Mouse (Mus musculus) MEL (cell line): ENCODE data around the gene Appbp2. TPM values are rescaled to one million over a fixed set of nuclear protein-coding genes. Genes with fewer than 3 reads are reported as not detected.
"Not testable (repeated sequence)": the region's sequence is repeated elsewhere in the genome, so short reads cannot be mapped to it uniquely, and the experiment has no call there.

Experiments
- DNase-seq: peaks from one replicate; pipeline ENCODE4 v3.0.0; 2011; ENCODE audit warnings: low read depth, low spot score
- H3K27ac ChIP-seq: 2 replicates; pipeline ENCODE4 v1.5.1; 2012; ENCODE audit warnings: low read depth, mild to moderate bottlenecking, control low read depth, low read length, moderate library complexity; ENCODE audit not compliant: control insufficient read depth
- H3K27me3 ChIP-seq, 2 experiments: fragments of 150-350 bp in 1 of 2; sonication (generic) in 1 of 2; 2 replicates each; pipeline ENCODE4 v1.6.1; 2012; ENCODE audit warnings: low read length in 2 of 2, mild to moderate bottlenecking in 2 of 2, improper control_type of control experiment in 1 of 2, moderate library complexity in 1 of 2; ENCODE audit not compliant: insufficient read depth in 2 of 2, control insufficient read depth in 1 of 2
- H3K36me3 ChIP-seq, 2 experiments: 2 replicates each; pipeline ENCODE4 v1.6.1; 2012 to 2014; ENCODE audit warnings: low read length in 2 of 2, improper control_type of control experiment in 1 of 2, inconsistent platforms in 1 of 2, mild to moderate bottlenecking in 1 of 2; ENCODE audit not compliant: insufficient read depth in 2 of 2, control insufficient read depth in 1 of 2
- H3K4me1 ChIP-seq, 2 experiments: fragments of 150-350 bp in 1 of 2; sonication (generic) in 1 of 2; 2 replicates each; pipeline ENCODE4 v1.6.1; 2012; ENCODE audit warnings: low read length in 2 of 2, improper control_type of control experiment in 1 of 2, mild to moderate bottlenecking in 1 of 2; ENCODE audit not compliant: insufficient read depth in 2 of 2, control insufficient read depth in 1 of 2
- H3K4me3 ChIP-seq, 2 experiments: fragments of 150-350 bp in 1 of 2; sonication (generic) in 1 of 2; 2 replicates each; pipeline ENCODE4 v1.5.1; 2012; ENCODE audit warnings: low read depth in 2 of 2, low read length in 2 of 2, mild to moderate bottlenecking in 2 of 2, moderate library complexity in 2 of 2, control low read depth in 1 of 2, improper control_type of control experiment in 1 of 2; ENCODE audit not compliant: control insufficient read depth in 1 of 2, insufficient read depth in 1 of 2
- H3K79me2 ChIP-seq: 2 replicates; pipeline ENCODE4 v1.6.1; 2012; ENCODE audit warnings: mild to moderate bottlenecking, low read length, moderate library complexity; ENCODE audit not compliant: control insufficient read depth, poor library complexity, insufficient read depth
- H3K9ac ChIP-seq: 2 replicates; pipeline ENCODE4 v1.6.1; 2012; ENCODE audit warnings: low read depth, mild to moderate bottlenecking, control low read depth, low read length, moderate library complexity; ENCODE audit not compliant: control insufficient read depth, poor library complexity, severe bottlenecking
- H3K9me3 ChIP-seq: fragments of 150-350 bp; sonication (generic); replicated peaks from 2 replicates; pipeline ENCODE4 v1.6.1; 2012; ENCODE audit warnings: mild to moderate bottlenecking, low read length, improper control_type of control experiment, moderate library complexity; ENCODE audit not compliant: insufficient read depth
- CHD1 ChIP-seq: IDR thresholded peaks from 2 replicates; pipeline ENCODE4 v1.6.1; 2012; ENCODE audit warnings: low read depth, mild to moderate bottlenecking, inconsistent platforms, low read length, improper control_type of control experiment
- CHD2 ChIP-seq: IDR thresholded peaks from 2 replicates; pipeline ENCODE4 v1.6.1; 2011; ENCODE audit warnings: low read length, improper control_type of control experiment
- CTCF ChIP-seq, 3 experiments: IDR thresholded peaks in 2 of 3; conservative IDR thresholded peaks in 1 of 3; 2 replicates each; pipeline ENCODE4 v1.5.1; 2011 to 2012; ENCODE audit warnings: low read length in 3 of 3, low read depth in 2 of 3, mild to moderate bottlenecking in 2 of 3, improper control_type of control experiment in 1 of 3, inconsistent platforms in 1 of 3, mixed read lengths in 1 of 3, moderate library complexity in 1 of 3; ENCODE audit not compliant: control insufficient read depth in 1 of 3, insufficient read depth in 1 of 3, poor library complexity in 1 of 3, severe bottlenecking in 1 of 3
- E2F4 ChIP-seq: IDR thresholded peaks from 2 replicates; pipeline ENCODE4 v1.6.1; 2011; ENCODE audit warnings: low read depth, low read length, improper control_type of control experiment, borderline replicate concordance
- ETS1 ChIP-seq: IDR thresholded peaks from 2 replicates; pipeline ENCODE4 v1.6.1; 2012; ENCODE audit warnings: low read depth, mild to moderate bottlenecking, inconsistent platforms, low read length, improper control_type of control experiment, moderate library complexity
- GABPA ChIP-seq: IDR thresholded peaks from 2 replicates; pipeline ENCODE4 v1.6.1; 2012; ENCODE audit warnings: low read depth, mild to moderate bottlenecking, inconsistent platforms, low read length, improper control_type of control experiment, moderate library complexity
- GATA1 ChIP-seq: IDR thresholded peaks from 2 replicates; pipeline ENCODE4 v1.6.1; 2011; ENCODE audit warnings: low read depth, low read length, improper control_type of control experiment
- HCFC1 ChIP-seq: IDR thresholded peaks from 2 replicates; pipeline ENCODE4 v1.6.1; 2012; ENCODE audit warnings: low read depth, mild to moderate bottlenecking, inconsistent platforms, low read length, improper control_type of control experiment, moderate library complexity
- KAT2A ChIP-seq: conservative IDR thresholded peaks from 2 replicates; pipeline ENCODE4 v1.6.1; 2012; ENCODE audit warnings: low read depth, low read length, improper control_type of control experiment, inconsistent platforms
- MAX ChIP-seq: IDR thresholded peaks from 2 replicates; pipeline ENCODE4 v1.6.1; 2011; ENCODE audit warnings: low read length, improper control_type of control experiment
- NELFE ChIP-seq: IDR thresholded peaks from 2 replicates; pipeline ENCODE4 v1.6.1; 2011; ENCODE audit warnings: low read depth, low read length, improper control_type of control experiment
- NRF1 ChIP-seq: IDR thresholded peaks from 2 replicates; pipeline ENCODE4 v1.6.1; 2014; ENCODE audit warnings: low read depth, mild to moderate bottlenecking, inconsistent platforms, low read length, improper control_type of control experiment, moderate library complexity; ENCODE audit not compliant: poor library complexity, insufficient read depth, severe bottlenecking
- POLR2A ChIP-seq, 2 experiments: IDR thresholded peaks; 2 replicates each; pipeline ENCODE4 v1.6.1; 2011 to 2012; ENCODE audit warnings: low read length in 2 of 2, mild to moderate bottlenecking in 2 of 2, control low read depth in 1 of 2, improper control_type of control experiment in 1 of 2, low read depth in 1 of 2, moderate library complexity in 1 of 2; ENCODE audit not compliant: control insufficient read depth in 1 of 2, insufficient read depth in 1 of 2, poor library complexity in 1 of 2
- POLR2AphosphoS2 ChIP-seq: IDR thresholded peaks from 2 replicates; pipeline ENCODE4 v1.6.1; 2011; ENCODE audit warnings: low read length, improper control_type of control experiment
- TAL1 ChIP-seq: IDR thresholded peaks from 2 replicates; pipeline ENCODE4 v1.6.1; 2012; ENCODE audit warnings: mild to moderate bottlenecking, inconsistent platforms, low read length, moderate library complexity, mixed read lengths
- UBTF ChIP-seq: IDR thresholded peaks from 2 replicates; pipeline ENCODE4 v1.6.1; 2012; ENCODE audit warnings: low read depth, mild to moderate bottlenecking, inconsistent platforms, low read length, improper control_type of control experiment, moderate library complexity, borderline replicate concordance; ENCODE audit not compliant: insufficient read depth
- USF2 ChIP-seq, 2 experiments: IDR thresholded peaks; 2 replicates each; pipeline ENCODE4 v1.6.1; 2011 to 2012; ENCODE audit warnings: improper control_type of control experiment in 2 of 2, low read length in 2 of 2, borderline replicate concordance in 1 of 2, inconsistent platforms in 1 of 2, low read depth in 1 of 2, mild to moderate bottlenecking in 1 of 2; ENCODE audit not compliant: insufficient read depth in 1 of 2
- ZC3H11A ChIP-seq: IDR thresholded peaks from 2 replicates; pipeline ENCODE4 v1.6.1; 2012; ENCODE audit warnings: low read depth, mild to moderate bottlenecking, inconsistent platforms, low read length, improper control_type of control experiment
- ZMIZ1 ChIP-seq: IDR thresholded peaks from 2 replicates; pipeline ENCODE4 v1.6.1; 2012; ENCODE audit warnings: low read depth, mild to moderate bottlenecking, inconsistent platforms, low read length, improper control_type of control experiment, moderate library complexity
- ZNF384 ChIP-seq: IDR thresholded peaks from 2 replicates; pipeline ENCODE4 v1.6.1; 2012; ENCODE audit warnings: low read depth, mild to moderate bottlenecking, inconsistent platforms, low read length, improper control_type of control experiment
- polyA plus RNA-seq, 2 experiments: library from polyadenylated mRNA; stranded (reverse) in 1 of 2; unstranded in 1 of 2; fragments of >175 nt in 1 of 2; fragments of >200 nt in 1 of 2; gene quantifications; 2 replicates each; pipeline versions ENCODE4 v1.2.1 to v1.2.4; 2012; ENCODE audit warnings: low replicate concordance in 2 of 2, low read depth in 1 of 2; ENCODE audit not compliant: insufficient read length in 2 of 2, insufficient read depth in 1 of 2, missing spikeins in 1 of 2
- total RNA-seq: library from RNA; depleted of rRNA; stranded (reverse); fragments of 300-350 nt; gene quantifications from 2 replicates; pipeline ENCODE4 v1.2.3, GENCODE M21; 2012

Appbp2 gene
- total and polyA plus RNA-seq, 3 experiments, result 25.5 to 157 (median 34.4) TPM

- H3K4me3 ChIP-seq, H3K27me3 ChIP-seq, H3K36me3 ChIP-seq, H3K79me2 ChIP-seq, H3K4me1 ChIP-seq, H3K9ac ChIP-seq, DNase-seq, H3K27ac ChIP-seq, H3K9me3 ChIP-seq: not testable (repeated sequence)
- TF ChIP-seq ZNF384, result peak; percentile 57
These were observed 71.9 kb downstream of the Appbp2 start for GRCm38 (mm10) chr11:85163014-85163413.

DNA sequence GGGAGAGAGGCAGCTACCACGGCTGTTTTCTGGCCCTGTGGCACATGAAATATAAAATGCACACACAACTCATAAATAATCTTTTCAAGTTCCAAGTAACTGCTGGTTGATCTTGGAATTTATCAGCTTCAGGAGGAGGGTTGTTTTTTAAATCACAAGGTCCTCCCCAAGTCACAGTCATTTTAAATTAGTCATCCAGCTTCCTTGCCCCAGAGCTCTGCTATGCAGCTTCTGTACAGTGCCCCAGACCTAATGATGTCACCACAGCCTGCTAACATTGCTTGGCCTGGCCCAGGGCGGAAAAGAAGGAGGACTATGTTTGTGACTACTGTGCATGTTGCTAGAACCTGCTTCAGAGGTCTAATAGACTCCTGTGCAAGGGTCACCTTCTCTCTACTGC is 77.6 kb downstream of the Appbp2 start:
- H3K4me1 ChIP-seq, result no peaks in the 10 kb centered on the region
- H3K27me3 ChIP-seq, result no peaks in the 10 kb centered on the region; a peak in 2 of 4 replicates
- H3K4me3 ChIP-seq, result no peak overlapping the region
- H3K36me3 ChIP-seq, result no peaks in the 10 kb centered on the region
- DNase-seq, result no peak
- no peak overlapping the region for H3K27ac ChIP-seq
- no peaks in the 10 kb centered on the region for H3K9me3 ChIP-seq
- no peak overlapping the region for H3K9ac ChIP-seq
- TF ChIP-seq GABPA, result no peak
- no peak for TF ChIP-seq POLR2AphosphoS2
- TF ChIP-seq E2F4, result no peak
- TF ChIP-seq ZC3H11A, result no peak
- no peak for TF ChIP-seq HCFC1
- no peak for TF ChIP-seq UBTF
- TF ChIP-seq CHD2, result no peak
- TF ChIP-seq USF2 (IDR thresholded peaks at IDR 0.05; ENCODE audit: borderline replicate concordance in 1 of 2, insufficient read depth in 1 of 2, low read depth in 1 of 2, low read length in 2 of 2), result no peak
- no peak for TF ChIP-seq ZMIZ1
- no peak for TF ChIP-seq GATA1
- no peak for TF ChIP-seq ETS1
- no peak for TF ChIP-seq POLR2A (IDR thresholded peaks at IDR 0.05; ENCODE audit: control insufficient read depth in 1 of 2, insufficient read depth in 1 of 2, low read depth in 1 of 2, low read length in 2 of 2, poor library complexity in 1 of 2)
- TF ChIP-seq CTCF (IDR thresholded peaks at IDR 0.05 in 2 of 3, conservative IDR thresholded peaks at IDR 0.05 in 1 of 3; ENCODE audit: control insufficient read depth in 1 of 3, insufficient read depth in 1 of 3, low read depth in 2 of 3, low read length in 3 of 3, poor library complexity in 1 of 3, severe bottlenecking in 1 of 3), result no peak
- no peak for TF ChIP-seq NRF1
- TF ChIP-seq MAX, result no peak
- no peak for TF ChIP-seq NELFE
- TF ChIP-seq KAT2A, result no peak
- no peak for TF ChIP-seq TAL1
- no peak for TF ChIP-seq CHD1
- H3K79me2 ChIP-seq, result no peaks in the 10 kb centered on the region
